Mouse (Mus musculus) kidney, adult 2 months (tissue): Measurements from ENCODE around the gene Pbx2. TPM values are rescaled to one million over a fixed set of nuclear protein-coding genes. Genes with fewer than 3 reads are reported as not detected.
A peak's percentile ranks its signal among the peaks of the same experiment; 100 is the strongest.

Experiments
- DNase-seq: peaks from one replicate; pipeline ENCODE4 v3.0.0; 2021
- H3K27ac ChIP-seq: fragments of 200-500 bp; 2 replicates; pipeline ENCODE4 v1.5.1; 2012; ENCODE audit warnings: low read depth, low read length, control low read depth, inconsistent platforms; ENCODE audit not compliant: insufficient read depth
- H3K27me3 ChIP-seq: fragments of 200-500 bp; replicated peaks from 2 replicates; pipeline ENCODE4 v1.6.1; 2012; ENCODE audit warnings: mild to moderate bottlenecking, moderate library complexity, low read length, inconsistent platforms; ENCODE audit not compliant: control insufficient read depth, insufficient read depth
- H3K36me3 ChIP-seq: fragments of 200-500 bp; 2 replicates; pipeline ENCODE4 v1.6.1; 2012; ENCODE audit warnings: mild to moderate bottlenecking, moderate library complexity, low read length, inconsistent platforms; ENCODE audit not compliant: control insufficient read depth, insufficient read depth
- H3K4me1 ChIP-seq: fragments of 200-500 bp; 2 replicates; pipeline ENCODE4 v1.6.1; 2011; ENCODE audit warnings: low read length; ENCODE audit not compliant: control insufficient read depth, insufficient read depth
- H3K4me3 ChIP-seq: fragments of 200-500 bp; 2 replicates; pipeline ENCODE4 v1.5.1; 2011; ENCODE audit warnings: mild to moderate bottlenecking, low read depth, low read length, control low read depth; ENCODE audit not compliant: insufficient read depth
- CTCF ChIP-seq: fragments of 200-500 bp; conservative IDR thresholded peaks from 2 replicates; pipeline ENCODE4 v1.5.1; 2011; ENCODE audit warnings: low read depth, mild to moderate bottlenecking, control low read depth, low read length, moderate library complexity, mixed read lengths; ENCODE audit not compliant: insufficient read depth, insufficient read length
- POLR2A ChIP-seq: fragments of 200-500 bp; IDR thresholded peaks from one replicate; pipeline ENCODE4 v1.6.1; 2011; ENCODE audit warnings: low read depth, low read length, control low read depth
- WGBS: fragments of 180-500 bp; shearing (Covaris S2); methylation state at CpG from one replicate; pipeline ENCODE4 v1.1.7; 2018; 5-methylcytosine and 5-hydroxymethylcytosine counted together
- polyA plus RNA-seq: library from polyadenylated mRNA; depleted of rRNA; stranded (reverse); fragments of >200 nt; gene quantifications from 2 replicates; pipeline ENCODE4 v1.2.3, GENCODE M21; 2012

Pbx2 gene
- polyA plus RNA-seq, 1 experiment = 56.2 TPM

DNA sequence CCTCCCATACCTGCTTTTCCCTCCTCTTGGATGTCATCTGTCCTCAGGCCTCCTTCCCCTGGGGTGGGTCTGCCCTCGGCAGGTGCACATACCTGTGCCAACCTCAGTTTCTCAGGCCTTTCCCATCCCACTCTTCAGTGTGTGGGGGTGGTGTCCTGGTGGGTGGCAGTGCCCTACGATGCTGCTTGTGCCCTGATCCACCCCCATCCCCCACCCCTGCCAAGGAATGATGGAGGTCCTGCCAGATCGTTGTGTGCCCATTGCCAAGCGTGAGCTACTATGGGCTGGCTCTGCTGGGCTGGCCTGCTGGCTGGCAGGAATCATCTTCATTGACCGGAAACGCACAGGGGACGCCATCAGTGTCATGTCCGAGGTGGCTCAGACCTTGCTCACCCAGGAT is 20.0 kb downstream of the Pbx2 start:
- Histone ChIP-seq H3K4me3 (no peak overlapping the region), H3K36me3 (no peaks in the 10 kb centered on the region; the same call in 1 of the 2 replicates), H3K27me3 (no peaks in the 10 kb centered on the region), H3K4me1 (peaks cover 16% of the 10 kb centered on the region), H3K27ac (no peak overlapping the region)
- DNase-seq = no peak
- TF ChIP-seq POLR2A = no peak
- TF ChIP-seq CTCF = no peak
- 89% methylated on average over 8 of the region's 8 CpGs for WGBS

DNA sequence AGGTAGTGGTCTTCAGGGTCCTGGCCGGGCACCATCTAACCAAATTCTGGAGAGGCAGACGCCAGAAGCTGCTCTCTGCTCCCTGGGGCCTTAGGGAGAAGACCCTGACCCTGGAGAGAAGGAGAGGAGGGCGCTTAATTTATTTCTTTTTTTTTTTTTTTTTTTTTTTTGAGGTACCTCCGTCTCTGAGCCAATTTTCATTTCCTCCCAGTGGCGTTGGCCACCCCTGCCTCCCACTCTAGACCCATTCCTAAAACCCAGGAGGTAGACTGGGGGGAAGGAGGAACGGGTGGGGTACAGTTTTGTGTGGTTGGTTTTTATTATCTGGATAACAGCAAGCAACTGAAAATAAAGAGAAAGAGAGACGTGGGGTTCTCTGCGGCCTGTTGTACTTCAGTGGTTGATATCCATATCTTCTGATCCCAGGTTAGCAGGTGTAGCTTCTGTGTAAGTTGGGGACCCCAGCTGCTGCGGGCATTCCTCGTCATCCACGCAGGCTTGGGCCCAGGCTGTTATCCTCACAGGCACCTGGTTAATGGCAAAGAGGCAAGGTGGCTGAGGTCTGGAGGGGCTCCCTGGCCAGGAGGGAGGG is 22.1 kb downstream of the Pbx2 start:
- DNase-seq = no peak
- Histone ChIP-seq H3K4me3 (no peak overlapping the region), H3K36me3 (no peaks in the 10 kb centered on the region; the same call in 1 of the 2 replicates), H3K4me1 (peaks cover 8% of the 10 kb centered on the region), H3K27me3 (no peaks in the 10 kb centered on the region), H3K27ac (no peak overlapping the region)
- WGBS = 79% methylated on average over 11 of the region's 11 CpGs
- TF ChIP-seq CTCF (no peak), POLR2A (no peak)

DNA sequence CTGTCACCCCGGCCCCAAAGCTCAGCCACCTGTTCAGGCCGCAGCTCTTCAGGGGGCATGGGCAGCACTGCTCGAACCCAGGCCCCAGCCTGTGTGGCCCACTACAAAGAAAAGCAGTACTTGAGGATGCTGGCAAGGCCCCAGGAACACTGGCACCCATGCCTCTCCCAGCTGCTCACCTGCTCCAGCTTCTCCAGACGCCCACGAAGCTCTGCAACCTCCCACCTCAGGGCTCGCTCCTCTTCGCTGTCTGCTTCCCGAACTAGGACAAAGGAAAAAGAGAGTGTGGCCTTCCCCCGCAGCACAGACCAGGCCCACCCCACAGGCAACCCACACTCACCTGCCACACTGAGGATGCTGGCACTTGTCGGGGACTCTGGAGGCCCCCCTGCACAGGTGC is 22.8 kb downstream of the Pbx2 start:
- peaks cover 3% of the 10 kb centered on the region; the same call in 1 of the 2 replicates for H3K4me1 ChIP-seq
- no peak for DNase-seq
- H3K36me3 ChIP-seq = no peaks in the 10 kb centered on the region; the same call in 1 of the 2 replicates
- TF ChIP-seq POLR2A = no peak
- no peak for TF ChIP-seq CTCF
- no peaks in the 10 kb centered on the region for H3K27me3 ChIP-seq
- 86% methylated on average over 10 of the region's 10 CpGs for WGBS
- H3K4me3 ChIP-seq = no peak overlapping the region
- no peak overlapping the region for H3K27ac ChIP-seq

DNA sequence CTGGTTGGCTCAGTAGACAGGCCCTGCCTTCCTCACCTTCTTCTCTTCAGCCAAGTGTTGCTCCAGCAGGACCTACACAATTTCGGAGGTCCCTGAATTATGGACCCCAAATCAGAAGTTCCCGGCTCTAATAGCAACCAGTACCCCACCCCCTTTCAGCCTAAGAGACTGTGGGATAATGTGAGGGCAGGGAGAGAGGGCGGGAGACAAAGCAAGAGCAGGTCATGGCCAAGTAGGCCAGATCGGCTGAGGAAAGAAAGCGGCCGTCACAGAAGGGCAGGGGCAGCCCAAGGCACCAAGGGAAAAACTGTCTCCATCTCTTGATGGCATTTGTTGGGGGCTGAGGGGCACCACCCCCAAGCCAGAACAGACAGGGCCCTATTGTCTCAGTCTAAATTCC is 24.8 kb downstream of the Pbx2 start, which contains the start of gene Egfl8:
Gene Egfl8, minus strand, starts transcription at position 101 of the 400 bp plus-strand sequence.
- TF ChIP-seq POLR2A = no peak
- TF ChIP-seq CTCF = no peak
- no peak within 1 kb of the TSS for H3K4me3 ChIP-seq
- H3K27me3 ChIP-seq = no peaks in the 10 kb centered on the region
- no peaks in the 10 kb centered on the region; the same call in 1 of the 2 replicates for H3K36me3 ChIP-seq
- WGBS = 67% methylated on average over 6 of the region's 6 CpGs
- no peak for DNase-seq
- H3K4me1 ChIP-seq = no peaks in the 10 kb centered on the region
- peak within 1 kb of the TSS; percentile 27; the same call in 1 of the 2 replicates for H3K27ac ChIP-seq

DNA sequence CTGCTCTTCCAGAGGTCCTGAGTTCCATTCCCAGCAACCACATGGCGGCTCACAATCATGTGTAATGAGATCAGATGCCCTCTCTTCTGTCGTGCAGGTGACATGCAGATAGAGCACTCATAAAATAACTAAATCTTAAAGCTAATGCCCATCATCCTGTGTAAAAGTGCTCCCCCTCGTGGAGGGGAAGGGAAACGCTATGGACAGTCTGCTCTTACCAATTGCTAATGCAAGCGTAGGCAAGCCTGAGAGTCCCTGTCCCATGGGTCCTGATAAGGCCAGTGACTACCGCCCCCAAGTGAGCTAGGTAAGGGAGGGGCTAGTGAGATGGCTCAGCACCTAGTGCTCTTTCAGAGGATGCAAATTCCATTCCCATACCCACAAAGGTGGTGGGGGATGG is 27.9 kb downstream of the Pbx2 start:
- WGBS = 17% methylated on average over 6 of the region's 6 CpGs

DNA sequence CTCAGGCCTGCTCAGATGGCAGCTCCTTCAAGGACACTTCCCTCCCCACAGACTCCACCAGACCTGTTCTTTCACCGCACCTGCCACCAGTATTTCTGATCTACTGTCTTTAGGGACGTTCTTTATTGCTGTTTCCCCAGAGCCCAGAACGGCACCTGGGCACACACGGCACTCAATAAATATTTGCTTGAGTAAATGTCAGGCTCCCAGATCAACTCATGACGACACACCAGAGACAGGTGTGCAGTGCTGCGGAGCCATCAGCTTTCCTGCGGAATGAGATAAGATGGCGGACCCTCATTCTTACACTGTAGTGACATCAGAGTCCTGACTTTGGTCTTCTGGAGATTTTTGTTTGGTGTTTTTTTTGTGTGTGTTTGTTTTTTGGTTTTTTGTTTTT is 29.9 kb downstream of the Pbx2 start:
- peaks cover 7% of the 10 kb centered on the region for H3K36me3 ChIP-seq
- WGBS = 82% methylated on average over 8 of the region's 8 CpGs
- no peaks in the 10 kb centered on the region for H3K27me3 ChIP-seq
- TF ChIP-seq POLR2A (no peak), CTCF (no peak)
- DNase-seq = no peak
- H3K4me3 ChIP-seq = no peak overlapping the region
- H3K4me1 ChIP-seq = peaks cover 3% of the 10 kb centered on the region; the same call in 1 of the 2 replicates
- H3K27ac ChIP-seq = no peak overlapping the region

More for the DNA sequence above, 27.9 kb downstream of the Pbx2 start:
- Histone ChIP-seq H3K36me3 (peaks cover 5% of the 10 kb centered on the region; the same call in 1 of the 2 replicates), H3K4me1 (no peaks in the 10 kb centered on the region), H3K27me3 (no peaks in the 10 kb centered on the region), H3K27ac (no peak overlapping the region), H3K4me3 (no peak overlapping the region)
- TF ChIP-seq POLR2A (no peak), CTCF (peak; percentile 88)
- DNase-seq = peak; percentile 84

DNA sequence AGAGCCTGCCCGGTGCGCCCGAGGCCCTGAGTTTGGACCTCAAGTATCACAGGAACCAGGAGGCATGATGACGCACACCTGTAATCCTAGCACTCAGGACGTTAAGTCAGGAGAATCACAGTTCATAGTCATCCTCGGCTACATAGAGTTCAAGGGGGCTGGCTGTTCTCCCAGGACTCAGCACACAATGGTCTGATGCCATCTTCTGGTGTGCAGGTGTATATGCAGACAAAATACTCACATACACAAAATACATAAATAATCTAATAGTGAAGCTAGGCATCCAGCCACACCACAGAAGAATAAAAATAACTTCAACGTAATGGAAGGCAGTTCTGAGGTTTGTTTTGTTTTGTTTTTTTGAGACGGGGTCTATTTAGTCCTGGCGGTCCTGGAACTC is 32.1 kb downstream of the Pbx2 start:
- no peaks in the 10 kb centered on the region for H3K27me3 ChIP-seq
- H3K36me3 ChIP-seq = peaks cover 7% of the 10 kb centered on the region
- TF ChIP-seq CTCF = 0 out of 2 replicates have a peak, but pooled peaks have one; percentile 18
- no peak for TF ChIP-seq POLR2A
- H3K4me1 ChIP-seq = peaks cover 6% of the 10 kb centered on the region; the same call in 1 of the 2 replicates
- H3K4me3 ChIP-seq = no peak overlapping the region
- no peak overlapping the region for H3K27ac ChIP-seq
- 75% methylated on average over 9 of the region's 9 CpGs for WGBS
- DNase-seq = no peak
